Mouse (Mus musculus) liver, embryonic 14.5 days (tissue): ENCODE measurements at regions not wholly inside any gene's neighbourhood (a gene's known extent, or its start where the extent isn't known, plus 50 kb on each side); places are given as distances from the start of the nearest gene placed in this dataset.
"Not testable (repeated sequence)": the region's sequence is repeated elsewhere in the genome, so short reads cannot be mapped to it uniquely, and the experiment has no call there.

Experiments
- CTCF ChIP-seq: IDR thresholded peaks from 2 replicates; pipeline ENCODE4 v1.5.1; 2016; ENCODE audit warnings: antibody characterized with exemption, low read depth, control low read depth
- EP300 ChIP-seq: IDR thresholded peaks from 2 replicates; pipeline ENCODE4 v1.6.1; 2016; ENCODE audit warnings: antibody characterized with exemption, low read depth

GRCm38 (mm10) chr14:53742864-53743263 lies 511.0 kb downstream of the Dad1 start:
- not testable (repeated sequence) for TF ChIP-seq CTCF, EP300
